In the genomic region with DNA sequence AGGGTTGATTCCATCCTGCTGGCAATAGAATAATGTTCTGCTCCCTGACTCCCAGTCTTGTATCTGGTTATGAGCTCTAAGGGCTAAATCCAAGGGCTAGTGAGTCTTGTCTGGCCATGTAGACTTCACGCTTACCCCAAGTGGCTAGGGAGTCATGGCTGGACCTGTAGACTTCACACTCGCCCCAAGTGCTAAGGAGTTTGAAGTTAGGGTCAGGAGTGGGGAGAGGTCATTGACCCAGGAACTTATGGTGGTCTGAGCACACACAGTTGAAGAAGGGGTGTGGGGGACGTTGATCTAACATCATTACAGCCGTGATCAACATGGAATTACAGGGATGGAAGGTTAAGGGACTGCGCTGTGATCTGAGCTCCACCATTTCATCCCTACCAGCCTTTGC, we compare ENCODE assay signal across 27 mouse cellular contexts.
"Had no signal": no experiment of that assay in that cellular context is flagged by ENCODE, and none has a peak within 500 bp of the region (broad histone marks: within the 10 kb centered on the region; RNA-seq: fewer than 3 reads in every experiment).

No protein-coding gene starts in this region.

- H3K9me3 ChIP-seq: embryonic facial prominence, embryonic 12.5 days; embryonic facial prominence, embryonic 13.5 days; embryonic facial prominence, embryonic 15.5 days; forebrain, embryonic 10.5 days; forebrain, embryonic 12.5 days; forebrain, embryonic 13.5 days; forebrain, embryonic 15.5 days had no signal

- H3K4me3 ChIP-seq: embryonic facial prominence, embryonic 12.5 days; embryonic facial prominence, embryonic 13.5 days; embryonic facial prominence, embryonic 15.5 days; erythroblast, embryonic 14.5 days; forebrain, embryonic 10.5 days; forebrain, embryonic 12.5 days; forebrain, embryonic 13.5 days; forebrain, embryonic 15.5 days; gastrocnemius, adult 2 months; heart, adult 2 months had no signal

- H3K4me2 ChIP-seq: embryonic facial prominence, embryonic 12.5 days; embryonic facial prominence, embryonic 13.5 days; embryonic facial prominence, embryonic 15.5 days; forebrain, embryonic 12.5 days; forebrain, embryonic 13.5 days; forebrain, embryonic 15.5 days had no signal

- H3K27ac ChIP-seq: embryonic facial prominence, embryonic 12.5 days; embryonic facial prominence, embryonic 13.5 days; embryonic facial prominence, embryonic 15.5 days; forebrain, embryonic 10.5 days; forebrain, embryonic 12.5 days; forebrain, embryonic 13.5 days; forebrain, embryonic 15.5 days; heart, adult 2 months had no signal

- H3K4me1 ChIP-seq: embryonic facial prominence, embryonic 15.5 days; forebrain, embryonic 10.5 days; forebrain, embryonic 12.5 days; forebrain, embryonic 13.5 days; forebrain, embryonic 15.5 days had no signal

- ATAC-seq: forebrain, embryonic 13.5 days; forebrain, embryonic 14.5 days; forebrain, embryonic 15.5 days; forebrain, embryonic 16.5 days; forebrain, postnatal 0 days had no signal

- H3K9ac ChIP-seq: embryonic facial prominence, embryonic 12.5 days; embryonic facial prominence, embryonic 13.5 days; embryonic facial prominence, embryonic 15.5 days; forebrain, embryonic 12.5 days; forebrain, embryonic 13.5 days; forebrain, embryonic 15.5 days; forebrain, postnatal 0 days had no signal

- H3K27me3 ChIP-seq: embryonic facial prominence, embryonic 12.5 days; embryonic facial prominence, embryonic 13.5 days; embryonic facial prominence, embryonic 15.5 days; forebrain, embryonic 12.5 days; forebrain, embryonic 13.5 days; forebrain, embryonic 15.5 days had no signal

- H3K36me3 ChIP-seq: embryonic facial prominence, embryonic 12.5 days; forebrain, embryonic 12.5 days; forebrain, embryonic 15.5 days had no signal

- DNase-seq: cerebellum, adult 2 months; cerebellum, adult 8-10 months; cerebellum, adult 9-10 months; cerebellum, adult 9-11 months; cerebellum, postnatal 10 days; cerebellum, postnatal 14 days; cerebellum, postnatal 25 days; cerebellum, postnatal 36 days; embryo, embryonic 11 days; forebrain, postnatal 0 days; gastrocnemius, adult 2 months; gastrocnemius, postnatal 10 days; gastrocnemius, postnatal 14 days; gastrocnemius, postnatal 25 days; gastrocnemius, postnatal 36 days; heart, adult 18-20 months; heart, adult 2 months had no signal
